Mouse (Mus musculus) erythroid progenitor cell, adult 5-6 weeks (primary cell): ENCODE data around the gene Ushbp1. TPM values are rescaled to one million over a fixed set of nuclear protein-coding genes. Genes with fewer than 3 reads are reported as not detected.
"Not testable (repeated sequence)": the region's sequence is repeated elsewhere in the genome, so short reads cannot be mapped to it uniquely, and the experiment has no call there.

Experiments used
- ATAC-seq: replicated peaks from 2 replicates; pipeline ENCODE4 v1.8.0; 2016; ENCODE audit warnings: moderate number of reproducible peaks, mild to moderate bottlenecking, moderate TSS enrichment, inconsistent platforms; ENCODE audit not compliant: poor library complexity, low FRiP score, severe bottlenecking
- total RNA-seq, 2 experiments: library from RNA; stranded (forward) in 1 of 2; stranded (reverse) in 1 of 2; fragments of 150-400 nt in 1 of 2; fragments of 186-747, 209-891 nt in 1 of 2; gene quantifications; 2 replicates each; pipeline versions ENCODE4 v1.2.3 to v1.2.4; 2015 to 2017; ENCODE audit warnings: low replicate concordance in 2 of 2

Gene Ushbp1
- total RNA-seq (2015; ENCODE audit: low replicate concordance) (not detected in 2 replicates), total RNA-seq (2017; ENCODE audit: low replicate concordance) (0.64 TPM in 1 of 2 replicates, not detected in the other)

- no peak for ATAC-seq
Observed at GRCm38 (mm10) chr8:71395629-71396028, at the start of gene Ushbp1. Ushbp1 (minus strand) TSS chr8:71395802.

GRCm38 (mm10) chr8:71445096-71445495 is 49.5 kb upstream of the Ushbp1 start:
- no peak for ATAC-seq

GRCm38 (mm10) chr8:71441404-71441803 is 45.8 kb upstream of the Ushbp1 start:
- 0 out of 2 replicates have a peak, but pooled peaks have one; percentile 46 for ATAC-seq

- no peak for ATAC-seq
Observed at GRCm38 (mm10) chr8:71437041-71437440, 41.4 kb upstream of the Ushbp1 start.

GRCm38 (mm10) chr8:71432935-71433334 is 37.3 kb upstream of the Ushbp1 start:
- ATAC-seq: not testable (repeated sequence)

- ATAC-seq: no peak
Observed at GRCm38 (mm10) chr8:71422121-71422520, 26.5 kb upstream of the Ushbp1 start.

- ATAC-seq: peak; percentile 28
Observed at GRCm38 (mm10) chr8:71411535-71412273, 16.1 kb upstream of the Ushbp1 start.

- no peak for ATAC-seq
Observed at GRCm38 (mm10) chr8:71408231-71408630, 12.6 kb upstream of the Ushbp1 start.

GRCm38 (mm10) chr8:71407441-71407840 is 11.8 kb upstream of the Ushbp1 start:
- ATAC-seq: no peak

- ATAC-seq: peak; percentile 71
Observed at GRCm38 (mm10) chr8:71406099-71407015, 10.8 kb upstream of the Ushbp1 start.

GRCm38 (mm10) chr8:71405401-71406098 is 9.9 kb upstream of the Ushbp1 start, which contains the start of gene Ankle1:
Ankle1 (plus strand) TSS chr8:71406010.
- peak; percentile 86 for ATAC-seq

GRCm38 (mm10) chr8:71404951-71405351 is 9.3 kb upstream of the Ushbp1 start:
- ATAC-seq: no peak

GRCm38 (mm10) chr8:71404011-71404410 is 8.4 kb upstream of the Ushbp1 start:
- ATAC-seq: no peak

- ATAC-seq: no peak
Observed at GRCm38 (mm10) chr8:71403107-71403885, 7.7 kb upstream of the Ushbp1 start.

- ATAC-seq: no peak
Observed at GRCm38 (mm10) chr8:71402446-71402964, 6.9 kb upstream of the Ushbp1 start.

GRCm38 (mm10) chr8:71401454-71401853 is 5.9 kb upstream of the Ushbp1 start:
- no peak for ATAC-seq

- no peak for ATAC-seq
Observed at GRCm38 (mm10) chr8:71400826-71401225, 5.2 kb upstream of the Ushbp1 start.

- ATAC-seq: no peak
Observed at GRCm38 (mm10) chr8:71397701-71398100, 2.1 kb upstream of the Ushbp1 start.
